Mouse (Mus musculus): ENCODE data around the gene Yipf6.

The Yipf6 gene

GRCm38 (mm10) chrX:98936101-98936500 lies at the start of gene Yipf6:
Gene Yipf6 (plus strand): TSS chrX:98936316.
- DNase-seq: no peak

GRCm38 (mm10) chrX:98890072-98890405 lies 46.1 kb upstream of the Yipf6 start:
- DNase-seq: no peak

- peak; percentile 4 for DNase-seq
Observed at GRCm38 (mm10) chrX:98890406-98891116, 45.6 kb upstream of the Yipf6 start, which contains the start of gene Ophn1. Gene Ophn1 (minus strand): TSS chrX:98891025.

GRCm38 (mm10) chrX:98898307-98898706 lies 37.8 kb upstream of the Yipf6 start:
- no peak for DNase-seq

- no peak for DNase-seq
Observed at GRCm38 (mm10) chrX:98904226-98904625, 31.9 kb upstream of the Yipf6 start.

- DNase-seq: no peak
Observed at GRCm38 (mm10) chrX:98908910-98909309, 27.2 kb upstream of the Yipf6 start.

GRCm38 (mm10) chrX:98919423-98919822 lies 16.7 kb upstream of the Yipf6 start:
- no peak for DNase-seq

- DNase-seq: peak; percentile 93
Observed at GRCm38 (mm10) chrX:98936707-98937554, 815 bp downstream of the Yipf6 start.

GRCm38 (mm10) chrX:98937555-98938294 lies 1.6 kb downstream of the Yipf6 start:
- DNase-seq: peak; percentile 95

- peak; percentile 57 for DNase-seq
Observed at GRCm38 (mm10) chrX:98953941-98954340, 17.8 kb downstream of the Yipf6 start.

GRCm38 (mm10) chrX:98958287-98958686 lies 22.2 kb downstream of the Yipf6 start:
- DNase-seq: no peak

- DNase-seq: no peak
Observed at GRCm38 (mm10) chrX:98959050-98959449, 22.9 kb downstream of the Yipf6 start.

GRCm38 (mm10) chrX:98963742-98964141 lies 27.6 kb downstream of the Yipf6 start:
- no peak for DNase-seq

- no peak for DNase-seq
Observed at GRCm38 (mm10) chrX:98964513-98964912, 28.4 kb downstream of the Yipf6 start.

GRCm38 (mm10) chrX:98986611-98987010 lies 50.5 kb downstream of the Yipf6 start:
- DNase-seq: peak; percentile 16

GRCm38 (mm10) chrX:98989574-98989973 lies 53.5 kb downstream of the Yipf6 start:
- DNase-seq: peak; percentile 53
